Comparison of ENCODE assay signal across 8 mouse cellular contexts in genomic region chr16:44484079-44484478, GRCm38 (mm10).
DNase-seq lines count a peak whose midpoint lies in the region; ATAC-seq and TF ChIP-seq lines count a peak whose summit lies in the region.

No protein-coding gene starts in this region.

- 16% methylated on average over 7 of the region's 7 CpGs for WGBS in hindbrain, embryonic 11.5 days
- 18% methylated on average over 7 of the region's 7 CpGs for WGBS in hindbrain, embryonic 12.5 days
- WGBS in forebrain, embryonic 12.5 days = 4% methylated on average over 7 of the region's 7 CpGs

- no peak overlapping the region for H3K27ac ChIP-seq in hindbrain, embryonic 11.5 days (ENCODE audit: low read depth, low read length)
- no peak overlapping the region for H3K27ac ChIP-seq in hindbrain, embryonic 12.5 days
- 0 out of 2 replicates have a peak overlapping the region, but pooled peaks have one; percentile 33 for H3K27ac ChIP-seq in forebrain, embryonic 12.5 days

- TF ChIP-seq CTCF in brain, embryonic 14.5 days (IDR thresholded peaks at IDR 0.05; ENCODE audit: borderline replicate concordance, extremely low read depth, insufficient read depth, insufficient read length) = peak; percentile 93

- no peaks in the 10 kb centered on the region for H3K9me3 ChIP-seq in hindbrain, embryonic 11.5 days (ENCODE audit: control insufficient read depth, low read length)
- no peaks in the 10 kb centered on the region for H3K9me3 ChIP-seq in hindbrain, embryonic 12.5 days (replicated peaks)
- H3K9me3 ChIP-seq in forebrain, embryonic 12.5 days = no peaks in the 10 kb centered on the region

- no peak overlapping the region for H3K9ac ChIP-seq in hindbrain, embryonic 11.5 days (ENCODE audit: low read depth, low read length)
- H3K9ac ChIP-seq in hindbrain, embryonic 12.5 days = no peak overlapping the region
- no peak overlapping the region for H3K9ac ChIP-seq in forebrain, embryonic 12.5 days

- no peak for ATAC-seq in hindbrain, embryonic 11.5 days (ENCODE audit: low FRiP score)
- no peak for ATAC-seq in hindbrain, embryonic 12.5 days (ENCODE audit: low FRiP score)
- ATAC-seq in forebrain, embryonic 12.5 days (ENCODE audit: low FRiP score) = peak; percentile 42
- peak; percentile 71 for ATAC-seq in inflammation-experienced regulatory T-cells, adult 6 months
- 0 out of 2 replicates have a peak, but pooled peaks have one; percentile 36 for ATAC-seq in monocyte, adult 5-6 weeks (replicated peaks; ENCODE audit: insufficient number of reproducible peaks, low FRiP score, low TSS enrichment, poor library complexity, severe bottlenecking)

- H3K4me3 ChIP-seq in hindbrain, embryonic 11.5 days (ENCODE audit: low read depth, low read length) = no peak overlapping the region
- H3K4me3 ChIP-seq in hindbrain, embryonic 12.5 days = no peak overlapping the region
- no peak overlapping the region for H3K4me3 ChIP-seq in forebrain, embryonic 12.5 days (replicated peaks)

- H3K36me3 ChIP-seq in hindbrain, embryonic 11.5 days (ENCODE audit: control insufficient read depth, insufficient read depth, low read length) = peaks cover 12% of the 10 kb centered on the region
- peaks cover 36% of the 10 kb centered on the region for H3K36me3 ChIP-seq in hindbrain, embryonic 12.5 days
- peaks cover 49% of the 10 kb centered on the region for H3K36me3 ChIP-seq in forebrain, embryonic 12.5 days (replicated peaks)

- intact Hi-C loops in left cerebral cortex, postnatal 36 days (cut with DNase I) = loop anchor here (2.0 to 10.0 kb wide), 3 partner anchors 73 to 231 kb away; partner anchors contain the start of gene Boc

- DNase-seq in hindbrain, embryonic 11.5 days (ENCODE audit: low spot score) = peak; percentile 91
- DNase-seq in brain, embryonic 14.5 days (ENCODE audit: low read depth) = peak; percentile 92
- DNase-seq in left cerebral cortex, postnatal 36 days (ENCODE audit: low spot score in 2 of 2) = peak; percentile 71 to 83
- DNase-seq in telencephalon, adult 2 months (ENCODE audit: low read depth, low spot score) = peak; percentile 62

- no peak for TF ChIP-seq POLR2A in brain, embryonic 14.5 days (IDR thresholded peaks at IDR 0.05; ENCODE audit: borderline replicate concordance, extremely low read depth, insufficient read depth, insufficient read length, poor library complexity, severe bottlenecking)

- no peak overlapping the region for H3K4me2 ChIP-seq in hindbrain, embryonic 11.5 days (replicated peaks; ENCODE audit: low read depth, low read length)
- H3K4me2 ChIP-seq in hindbrain, embryonic 12.5 days (replicated peaks) = no peak overlapping the region
- no peak overlapping the region for H3K4me2 ChIP-seq in forebrain, embryonic 12.5 days

- no peaks in the 10 kb centered on the region for H3K4me1 ChIP-seq in hindbrain, embryonic 11.5 days (replicated peaks; ENCODE audit: control insufficient read depth, insufficient read depth, low read length)
- H3K4me1 ChIP-seq in hindbrain, embryonic 12.5 days = peaks cover 29% of the 10 kb centered on the region
- peaks cover 27% of the 10 kb centered on the region for H3K4me1 ChIP-seq in forebrain, embryonic 12.5 days

- H3K27me3 ChIP-seq in hindbrain, embryonic 11.5 days (ENCODE audit: control insufficient read depth, insufficient read depth, low read length) = no peaks in the 10 kb centered on the region
- no peaks in the 10 kb centered on the region for H3K27me3 ChIP-seq in hindbrain, embryonic 12.5 days
- H3K27me3 ChIP-seq in forebrain, embryonic 12.5 days = peaks cover 3% of the 10 kb centered on the region

Comparison
In these comparisons a context has a peak if more than half of its experiments do, and no peak if none do; other contexts are left out.
1. ATAC-seq: peak in forebrain, embryonic 12.5 days (single experiment), inflammation-experienced regulatory T-cells, adult 6 months (single experiment) and monocyte, adult 5-6 weeks (single experiment); none in hindbrain, embryonic 11.5 days (single experiment) and hindbrain, embryonic 12.5 days (single experiment).
2. Peak in every context shown above with its lines, with median percentiles within 50 percentile points of each other: DNase-seq.